Mouse (Mus musculus): ENCODE measurements around the gene Gusb. TPM values are rescaled to one million over a fixed set of nuclear protein-coding genes. Genes with fewer than 3 reads are reported as not detected.
"Not testable (repeated sequence)": the region's sequence is repeated elsewhere in the genome, so short reads cannot be mapped to it uniquely, and the experiment has no call there.

Gene Gusb
- polyA plus RNA-seq, 1 experiment, result 57.5 TPM

- H3K27me3 ChIP-seq (ENCODE audit: control insufficient read depth, insufficient read depth, low read length), result no peaks in the 10 kb centered on the region
- H3K4me3 ChIP-seq (ENCODE audit: control insufficient read depth, insufficient read depth, low read length), result no peak overlapping the region
- H3K36me3 ChIP-seq (ENCODE audit: control insufficient read depth, insufficient read depth, low read length), result peaks cover 33% of the 10 kb centered on the region
- TF ChIP-seq CTCF (IDR thresholded peaks at IDR 0.05; ENCODE audit: borderline replicate concordance, control insufficient read depth, extremely low read depth, insufficient read depth, low read length, poor library complexity), result peak; percentile 81; the same call in 1 of the 2 replicates
- no peak for TF ChIP-seq POLR2A (IDR thresholded peaks at IDR 0.05; ENCODE audit: control insufficient read depth, extremely low read depth, insufficient read depth, low read length, poor library complexity)
- H3K4me1 ChIP-seq (replicated peaks; ENCODE audit: control insufficient read depth, insufficient read depth, low read length), result no peaks in the 10 kb centered on the region
- WGBS, result 87% methylated on average over 19 of the region's 19 CpGs
- peak; percentile 45 for DNase-seq
- H3K27ac ChIP-seq (ENCODE audit: control insufficient read depth, insufficient read depth, low read length), result no peak overlapping the region
Measured at GRCm38 (mm10) chr5:130037752-130038455, 35.1 kb upstream of the Gusb start.

- 65% methylated on average over 2 of the region's 2 CpGs for WGBS
- H3K27ac ChIP-seq (ENCODE audit: control insufficient read depth, insufficient read depth, low read length); H3K4me1 ChIP-seq (replicated peaks; ENCODE audit: control insufficient read depth, insufficient read depth, low read length); H3K27me3 ChIP-seq (ENCODE audit: control insufficient read depth, insufficient read depth, low read length); DNase-seq; H3K4me3 ChIP-seq (ENCODE audit: control insufficient read depth, insufficient read depth, low read length): not testable (repeated sequence)
- H3K36me3 ChIP-seq (ENCODE audit: control insufficient read depth, insufficient read depth, low read length), result peaks cover 21% of the 10 kb centered on the region
Measured at GRCm38 (mm10) chr5:130036300-130036699, 33.5 kb upstream of the Gusb start.

GRCm38 (mm10) chr5:130033869-130034268 lies 31.0 kb upstream of the Gusb start:
- no peaks in the 10 kb centered on the region; the same call in 1 of the 2 replicates for H3K4me1 ChIP-seq (replicated peaks; ENCODE audit: control insufficient read depth, insufficient read depth, low read length)
- WGBS, result 99% methylated on average over 2 of the region's 2 CpGs
- DNase-seq, result no peak
- H3K4me3 ChIP-seq (ENCODE audit: control insufficient read depth, insufficient read depth, low read length), result no peak overlapping the region
- TF ChIP-seq CTCF (IDR thresholded peaks at IDR 0.05; ENCODE audit: borderline replicate concordance, control insufficient read depth, extremely low read depth, insufficient read depth, low read length, poor library complexity) (no peak), POLR2A (IDR thresholded peaks at IDR 0.05; ENCODE audit: control insufficient read depth, extremely low read depth, insufficient read depth, low read length, poor library complexity) (no peak)
- no peak overlapping the region for H3K27ac ChIP-seq (ENCODE audit: control insufficient read depth, insufficient read depth, low read length)
- H3K27me3 ChIP-seq (ENCODE audit: control insufficient read depth, insufficient read depth, low read length), result no peaks in the 10 kb centered on the region
- H3K36me3 ChIP-seq (ENCODE audit: control insufficient read depth, insufficient read depth, low read length), result peaks cover 10% of the 10 kb centered on the region; the same call in 1 of the 2 replicates

- Histone ChIP-seq H3K36me3 (ENCODE audit: control insufficient read depth, insufficient read depth, low read length) (peaks cover 3% of the 10 kb centered on the region; the same call in 1 of the 2 replicates), H3K27me3 (ENCODE audit: control insufficient read depth, insufficient read depth, low read length) (no peaks in the 10 kb centered on the region), H3K27ac (ENCODE audit: control insufficient read depth, insufficient read depth, low read length) (no peak overlapping the region), H3K4me1 (replicated peaks; ENCODE audit: control insufficient read depth, insufficient read depth, low read length) (no peaks in the 10 kb centered on the region; the same call in 1 of the 2 replicates), H3K4me3 (ENCODE audit: control insufficient read depth, insufficient read depth, low read length) (no peak overlapping the region)
- no peak for TF ChIP-seq CTCF (IDR thresholded peaks at IDR 0.05; ENCODE audit: borderline replicate concordance, control insufficient read depth, extremely low read depth, insufficient read depth, low read length, poor library complexity)
- no peak for TF ChIP-seq POLR2A (IDR thresholded peaks at IDR 0.05; ENCODE audit: control insufficient read depth, extremely low read depth, insufficient read depth, low read length, poor library complexity)
- DNase-seq, result no peak
- WGBS, result 97% methylated on average over 19 of the region's 19 CpGs
Measured at GRCm38 (mm10) chr5:130031410-130032390, 28.9 kb upstream of the Gusb start.

- Histone ChIP-seq H3K4me3 (ENCODE audit: control insufficient read depth, insufficient read depth, low read length) (peak within 1 kb of the TSS; percentile 90), H3K4me1 (replicated peaks; ENCODE audit: control insufficient read depth, insufficient read depth, low read length) (peaks cover 2% of the 10 kb centered on the region), H3K27ac (ENCODE audit: control insufficient read depth, insufficient read depth, low read length) (peak within 1 kb of the TSS; percentile 52), H3K36me3 (ENCODE audit: control insufficient read depth, insufficient read depth, low read length) (no peaks in the 10 kb centered on the region), H3K27me3 (ENCODE audit: control insufficient read depth, insufficient read depth, low read length) (no peaks in the 10 kb centered on the region)
- WGBS, result 2% methylated on average over 51 of the region's 51 CpGs
- TF ChIP-seq POLR2A (IDR thresholded peaks at IDR 0.05; ENCODE audit: control insufficient read depth, extremely low read depth, insufficient read depth, low read length, poor library complexity) (peak; percentile 53; the same call in 1 of the 2 replicates), CTCF (IDR thresholded peaks at IDR 0.05; ENCODE audit: borderline replicate concordance, control insufficient read depth, extremely low read depth, insufficient read depth, low read length, poor library complexity) (no peak)
- peak; percentile 90 for DNase-seq
Measured at GRCm38 (mm10) chr5:130029142-130029897, 26.5 kb upstream of the Gusb start, which contains the start of the genes Asl and Crcp. Gene Asl, minus strand, starts transcription at chr5:130029247. Gene Crcp, plus strand, starts transcription at chr5:130029290.

- Histone ChIP-seq H3K27ac (ENCODE audit: control insufficient read depth, insufficient read depth, low read length) (no peak overlapping the region), H3K4me1 (replicated peaks; ENCODE audit: control insufficient read depth, insufficient read depth, low read length) (peaks cover 2% of the 10 kb centered on the region), H3K4me3 (ENCODE audit: control insufficient read depth, insufficient read depth, low read length) (no peak overlapping the region), H3K27me3 (ENCODE audit: control insufficient read depth, insufficient read depth, low read length) (no peaks in the 10 kb centered on the region), H3K36me3 (ENCODE audit: control insufficient read depth, insufficient read depth, low read length) (no peaks in the 10 kb centered on the region)
- no peak for DNase-seq
- 88% methylated on average over 7 of the region's 7 CpGs for WGBS
- TF ChIP-seq POLR2A (IDR thresholded peaks at IDR 0.05; ENCODE audit: control insufficient read depth, extremely low read depth, insufficient read depth, low read length, poor library complexity) (no peak), CTCF (IDR thresholded peaks at IDR 0.05; ENCODE audit: borderline replicate concordance, control insufficient read depth, extremely low read depth, insufficient read depth, low read length, poor library complexity) (no peak)
Measured at GRCm38 (mm10) chr5:130027696-130028095, 24.8 kb upstream of the Gusb start.

Data from thymus, adult 2 months (tissue).